In genomic region chr13:52892065-52892503, GRCm38 (mm10) we compare ENCODE assay signal across 9 mouse cellular contexts. TPM values are rescaled to one million over a fixed set of nuclear protein-coding genes. Genes with fewer than 3 reads are reported as not detected.
DNase-seq lines count a peak whose midpoint lies in the region; ATAC-seq and TF ChIP-seq lines count a peak whose summit lies in the region.
"Had no signal": no experiment of that assay in that cellular context is flagged by ENCODE, and none has a peak within 500 bp of the region (broad histone marks: within the 10 kb centered on the region; RNA-seq: fewer than 3 reads in every experiment).

No protein-coding gene starts in this region.

- no peaks in the 10 kb centered on the region for H3K9me3 ChIP-seq in midbrain, embryonic 11.5 days (ENCODE audit: control insufficient read depth, low read length)
- no peaks in the 10 kb centered on the region for H3K9me3 ChIP-seq in forebrain, embryonic 15.5 days
- H3K9me3 ChIP-seq: liver, embryonic 13.5 days had no signal

- no peak overlapping the region for H3K4me2 ChIP-seq in midbrain, embryonic 11.5 days
- H3K4me2 ChIP-seq in forebrain, embryonic 15.5 days (replicated peaks) = no peak overlapping the region
- H3K4me2 ChIP-seq: liver, embryonic 13.5 days had no signal

- intact Hi-C loops in left cerebral cortex, postnatal 10 days (cut with DNase I) = no loop called here

- H3K4me1 ChIP-seq in bone marrow macrophage, adult 2 months (ENCODE audit: control insufficient read depth, insufficient read depth, low read length) = peaks cover 20% of the 10 kb centered on the region
- H3K4me1 ChIP-seq in midbrain, embryonic 11.5 days (ENCODE audit: control insufficient read depth, insufficient read depth, low read length) = peaks cover 4% of the 10 kb centered on the region; the same call in 1 of the 2 replicates
- H3K4me1 ChIP-seq in forebrain, embryonic 15.5 days = peaks cover 6% of the 10 kb centered on the region; the same call in 1 of the 2 replicates

- no peaks in the 10 kb centered on the region for H3K27me3 ChIP-seq in midbrain, embryonic 11.5 days (ENCODE audit: control insufficient read depth, insufficient read depth, low read length)
- no peaks in the 10 kb centered on the region for H3K27me3 ChIP-seq in forebrain, embryonic 15.5 days
- H3K27me3 ChIP-seq: liver, embryonic 13.5 days had no signal

- H3K4me3 ChIP-seq in bone marrow macrophage, adult 2 months (ENCODE audit: insufficient read depth, low read length) = peak overlapping the region; percentile 3; the same call in 1 of the 2 replicates
- no peak overlapping the region for H3K4me3 ChIP-seq in midbrain, embryonic 11.5 days (ENCODE audit: low read depth, low read length)
- no peak overlapping the region for H3K4me3 ChIP-seq in forebrain, embryonic 15.5 days
- H3K4me3 ChIP-seq: liver, embryonic 13.5 days had no signal

- H3K9ac ChIP-seq in midbrain, embryonic 11.5 days (ENCODE audit: low read length) = no peak overlapping the region
- no peak overlapping the region for H3K9ac ChIP-seq in forebrain, embryonic 15.5 days (replicated peaks)
- H3K9ac ChIP-seq: liver, embryonic 13.5 days had no signal

- no peak for TF ChIP-seq CTCF in bone marrow macrophage, adult 2 months (IDR thresholded peaks at IDR 0.05; ENCODE audit: low read depth, low read length)

- ATAC-seq in granulocyte monocyte progenitor cell, adult 5-6 weeks (replicated peaks; ENCODE audit: poor library complexity, severe bottlenecking) = peak; percentile 84
- ATAC-seq in midbrain, embryonic 11.5 days (ENCODE audit: low FRiP score) = no peak
- no peak for ATAC-seq in forebrain, embryonic 15.5 days (replicated peaks)

- peak; percentile 38 to 46 for DNase-seq in left cerebral cortex, adult 18-20 months (ENCODE audit: low spot score in 2 of 2)
- DNase-seq in left cerebral cortex, postnatal 10 days (ENCODE audit: extremely low spot score in 1 of 2, low spot score in 2 of 2) = no peak
- DNase-seq in kidney, postnatal 25 days = peak; percentile 61 to 80
- DNase-seq in skeletal muscle tissue, adult 2 months (ENCODE audit: low read depth, low spot score) = peak; percentile 90
- no peak for DNase-seq in midbrain, embryonic 11.5 days (ENCODE audit: low spot score, missing footprints)
- DNase-seq: liver, embryonic 13.5 days had no signal

- H3K27ac ChIP-seq in bone marrow macrophage, adult 2 months (ENCODE audit: insufficient read depth, low read depth, low read length) = peak overlapping the region; percentile 52
- H3K27ac ChIP-seq in midbrain, embryonic 11.5 days (ENCODE audit: low read depth, low read length) = no peak overlapping the region
- no peak overlapping the region for H3K27ac ChIP-seq in forebrain, embryonic 15.5 days (replicated peaks)
- H3K27ac ChIP-seq: liver, embryonic 13.5 days had no signal

- no peak for TF ChIP-seq POLR2A in bone marrow macrophage, adult 2 months (IDR thresholded peaks at IDR 0.05; ENCODE audit: borderline replicate concordance, low read depth, low read length)

- WGBS in midbrain, embryonic 11.5 days = 87% methylated on average over 10 of the region's 10 CpGs
- WGBS in forebrain, embryonic 15.5 days = 65% methylated on average over 10 of the region's 10 CpGs

- no peaks in the 10 kb centered on the region for H3K36me3 ChIP-seq in midbrain, embryonic 11.5 days (ENCODE audit: control insufficient read depth, insufficient read depth, low read length)
- H3K36me3 ChIP-seq in forebrain, embryonic 15.5 days = peaks cover 3% of the 10 kb centered on the region; the same call in 1 of the 2 replicates

RNA-seq across cellular contexts. Expression of gene Auh, which starts 37.4 kb away (rescaled TPM):
- 100 to 1,000 TPM; 102 to 108 TPM for total RNA-seq in left cerebral cortex, adult 18-20 months (2021)
- 10 to 100 TPM; 73.3 to 81.6 TPM for total RNA-seq in left cerebral cortex, postnatal 10 days (2021)
- polyA plus RNA-seq in bone marrow macrophage, adult 2 months (2012; ENCODE audit: insufficient read depth, insufficient read length, missing spikeins) = 39.3 and 41.6 TPM in 2 replicates
- 29.2 and 35.9 TPM in 2 replicates for total RNA-seq in granulocyte monocyte progenitor cell, adult 5-6 weeks (2014; fragmentation: Nextera tagmentation)
- 34.6 and 37.1 TPM in 2 replicates for total RNA-seq in granulocyte monocyte progenitor cell, adult 5-6 weeks (2017)
- 38.7 and 39.6 TPM in 2 replicates for polyA plus RNA-seq in midbrain, embryonic 11.5 days (2014; fragmentation: Nextera tagmentation; extraction: Ambion mirVana)
- polyA plus RNA-seq in forebrain, embryonic 15.5 days (2015; fragmentation: Nextera tagmentation; extraction: Ambion mirVana) = 62.8 and 63.4 TPM in 2 replicates

Comparison
In these comparisons a context has a peak if more than half of its experiments do, and no peak if none do; other contexts are left out.
1. DNase-seq: peak in left cerebral cortex, adult 18-20 months (2 of 2), kidney, postnatal 25 days (2 of 2) and skeletal muscle tissue, adult 2 months (single experiment); none in left cerebral cortex, postnatal 10 days (0 of 2) and midbrain, embryonic 11.5 days (single experiment).